Mouse (Mus musculus) forebrain, embryonic 10.5 days (tissue): Measurements from ENCODE around the gene Tmed8. TPM values are rescaled to one million over a fixed set of nuclear protein-coding genes. Genes with fewer than 3 reads are reported as not detected.
"Not testable (repeated sequence)": the region's sequence is repeated elsewhere in the genome, so short reads cannot be mapped to it uniquely, and the experiment has no call there.

ENCODE experiments used
- DNase-seq: peaks from one replicate; pipeline ENCODE4 v3.0.0-alpha.2; 2017; ENCODE audit warnings: low spot score; ENCODE audit errors: extremely low spot score
- H3K27ac ChIP-seq: fragments of 300-500 bp; sonication (generic); 2 replicates; pipeline ENCODE4 v1.5.1; 2016; ENCODE audit warnings: mild to moderate bottlenecking
- H3K27me3 ChIP-seq: fragments of 300-500 bp; sonication (generic); 2 replicates; pipeline ENCODE4 v1.6.1; 2016; ENCODE audit warnings: mild to moderate bottlenecking; ENCODE audit not compliant: poor library complexity, severe bottlenecking
- H3K36me3 ChIP-seq: fragments of 300-500 bp; sonication (generic); replicated peaks from 2 replicates; pipeline ENCODE4 v1.6.1; 2016; ENCODE audit warnings: mild to moderate bottlenecking, moderate library complexity
- H3K4me1 ChIP-seq: fragments of 300-500 bp; sonication (generic); 2 replicates; pipeline ENCODE4 v1.6.1; 2016
- H3K4me3 ChIP-seq: fragments of 300-500 bp; sonication (generic); 2 replicates; pipeline ENCODE4 v1.5.1; 2016; ENCODE audit warnings: mild to moderate bottlenecking, moderate library complexity
- H3K9me3 ChIP-seq: fragments of 300-500 bp; sonication (generic); 2 replicates; pipeline ENCODE4 v1.6.1; 2016; ENCODE audit warnings: mild to moderate bottlenecking, moderate library complexity
- WGBS: fragments of 180-500 bp; shearing (Covaris S2); methylation state at CpG from one replicate; pipeline ENCODE4 v1.1.7; 2016; 5-methylcytosine and 5-hydroxymethylcytosine counted together
- polyA plus RNA-seq: library from polyadenylated mRNA; unstranded; fragments of >200 nt; fragmentation: Nextera tagmentation; extraction: Ambion mirVana; gene quantifications from 2 replicates; pipeline ENCODE4 v1.2.1, GENCODE M21; 2016

The Tmed8 gene
- 3.5 and 3.7 TPM in 2 replicates for polyA plus RNA-seq

DNA sequence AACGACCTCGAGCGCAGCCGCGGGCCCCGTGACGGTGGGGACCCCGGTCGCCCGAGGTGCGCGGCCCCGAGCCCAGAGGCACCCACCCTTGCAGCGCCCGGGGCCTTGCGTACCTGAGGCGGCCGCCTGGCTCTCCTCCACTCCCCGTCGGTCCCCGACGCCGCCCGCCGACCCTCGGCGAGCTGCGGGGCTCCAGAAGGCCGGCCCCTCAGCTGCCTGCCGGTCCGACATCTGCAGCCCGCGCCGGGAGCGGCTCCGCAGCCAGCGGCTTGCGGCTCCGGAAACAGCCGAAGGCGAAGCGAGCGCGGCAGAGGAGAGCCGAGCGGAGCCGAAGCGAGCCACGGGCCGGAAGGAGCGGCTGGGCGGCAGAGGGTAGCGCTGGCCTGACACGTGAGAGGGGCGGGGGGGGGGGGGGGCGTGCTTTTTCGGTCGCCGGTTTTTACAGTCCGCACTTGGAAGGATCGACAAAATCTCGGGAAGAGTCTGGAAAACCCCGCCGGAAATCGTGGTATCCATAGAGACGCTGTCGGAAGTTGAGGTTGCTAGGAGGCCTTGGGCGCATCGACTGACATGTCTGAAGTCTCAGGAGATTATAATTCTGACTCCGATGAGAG is at the start of gene Tmed8:
Gene Tmed8 (minus strand): TSS at position 482 of the 614 bp plus-strand sequence.
- Histone ChIP-seq H3K9me3 (no peaks in the 10 kb centered on the region), H3K27ac (peak within 1 kb of the TSS; percentile 92), H3K4me1 (peaks cover 23% of the 10 kb centered on the region), H3K36me3 (no peaks in the 10 kb centered on the region), H3K27me3 (no peaks in the 10 kb centered on the region; the same call in 1 of the 2 replicates), H3K4me3 (peak within 1 kb of the TSS; percentile 93)
- peak; percentile 88 for DNase-seq
- WGBS, result under 1% methylated on average over 69 of the region's 70 CpGs

DNA sequence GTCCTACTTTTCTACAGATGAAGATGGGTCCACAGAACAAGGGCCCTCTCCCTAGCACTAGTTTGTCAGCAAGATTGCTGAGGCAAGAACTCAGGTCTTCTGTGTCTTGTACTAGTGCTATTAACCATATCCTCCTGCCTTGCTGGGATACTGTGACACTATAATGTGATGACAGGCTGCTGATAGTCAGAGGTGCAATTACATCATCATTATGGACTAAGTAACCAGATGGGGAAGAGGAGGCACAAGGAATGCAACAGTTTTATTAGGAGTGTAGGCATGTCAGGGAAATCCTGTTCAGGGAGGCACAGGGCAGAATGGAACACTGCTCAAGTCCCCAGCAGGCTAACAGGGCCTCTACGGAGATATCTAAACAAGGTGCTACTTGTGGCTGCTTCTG is 38.4 kb upstream of the Tmed8 start, which contains the start of gene Noxred1:
Gene Noxred1 (minus strand): TSS at position 101 of the 400 bp plus-strand sequence.
- H3K36me3 ChIP-seq, result peaks cover 58% of the 10 kb centered on the region
- H3K4me3 ChIP-seq, result no peak within 1 kb of the TSS
- H3K4me1 ChIP-seq, result no peaks in the 10 kb centered on the region
- no peak within 1 kb of the TSS for H3K27ac ChIP-seq
- no peaks in the 10 kb centered on the region for H3K9me3 ChIP-seq
- WGBS, result 91% methylated on average over 1 of the region's 1 CpGs
- no peaks in the 10 kb centered on the region for H3K27me3 ChIP-seq
- DNase-seq, result no peak

DNA sequence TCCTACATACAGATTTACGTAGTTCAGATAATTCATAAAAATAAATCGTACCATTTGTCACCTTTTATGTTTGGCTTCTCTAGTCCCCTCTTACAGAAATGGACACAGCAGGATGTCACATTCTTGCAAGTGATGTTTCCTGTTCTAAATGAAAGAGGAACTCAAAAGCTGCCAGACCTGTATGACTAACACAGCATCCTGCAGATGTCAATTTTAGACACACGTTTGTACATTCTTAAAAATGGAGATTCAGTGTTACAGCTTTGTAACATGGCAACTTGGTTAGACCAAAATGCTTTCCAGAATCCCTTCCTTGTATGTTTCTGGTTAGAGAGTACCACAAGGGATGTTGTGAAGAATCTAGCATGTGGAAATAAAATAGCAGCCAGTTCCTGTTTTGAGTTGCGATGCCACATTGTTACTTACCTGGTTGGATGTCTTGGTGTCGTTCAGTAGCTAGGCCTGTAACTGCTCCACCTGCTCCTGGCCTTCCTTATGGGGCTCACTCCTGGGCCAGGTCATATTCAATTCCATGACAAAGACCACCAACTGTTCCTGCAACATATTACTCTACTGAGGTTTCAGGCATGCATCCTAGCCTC is 36.7 kb upstream of the Tmed8 start:
- Histone ChIP-seq H3K4me1 (no peaks in the 10 kb centered on the region), H3K36me3 (peaks cover 44% of the 10 kb centered on the region), H3K4me3 (no peak overlapping the region), H3K27me3 (no peaks in the 10 kb centered on the region), H3K9me3 (no peaks in the 10 kb centered on the region), H3K27ac (no peak overlapping the region)
- DNase-seq, result no peak
- 91% methylated on average over 5 of the region's 5 CpGs for WGBS

- Histone ChIP-seq H3K9me3 (no peaks in the 10 kb centered on the region), H3K4me3 (no peak overlapping the region), H3K4me1 (no peaks in the 10 kb centered on the region), H3K36me3 (no peaks in the 10 kb centered on the region), H3K27me3 (no peaks in the 10 kb centered on the region), H3K27ac (no peak overlapping the region)
- no peak for DNase-seq
Observed at GRCm38 (mm10) chr12:87230379-87230895, 30.2 kb upstream of the Tmed8 start.

DNA sequence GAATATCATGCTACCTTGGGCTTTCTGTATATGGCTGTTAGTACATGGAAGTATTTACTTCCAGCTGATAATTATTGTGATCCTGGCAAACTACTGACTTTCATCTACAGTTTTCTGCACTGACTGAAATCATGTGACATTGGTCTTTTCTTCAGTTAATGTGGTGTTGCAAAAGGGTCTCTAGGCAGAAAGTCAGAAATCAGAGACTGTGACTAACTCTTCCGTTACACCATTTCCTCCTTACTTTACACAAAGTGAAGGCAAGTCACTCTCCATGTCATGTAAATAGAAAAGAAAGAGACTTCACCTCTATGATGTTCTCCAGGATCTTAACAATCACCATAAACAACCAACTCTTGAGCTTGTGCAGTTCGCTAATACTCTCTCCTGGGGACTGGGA is 29.4 kb upstream of the Tmed8 start:
- no peaks in the 10 kb centered on the region for H3K4me1 ChIP-seq
- 94% methylated on average over 2 of the region's 2 CpGs for WGBS
- no peaks in the 10 kb centered on the region for H3K36me3 ChIP-seq
- H3K27ac ChIP-seq, result no peak overlapping the region
- DNase-seq, result no peak
- no peak overlapping the region for H3K4me3 ChIP-seq
- no peaks in the 10 kb centered on the region for H3K9me3 ChIP-seq
- no peaks in the 10 kb centered on the region for H3K27me3 ChIP-seq

DNA sequence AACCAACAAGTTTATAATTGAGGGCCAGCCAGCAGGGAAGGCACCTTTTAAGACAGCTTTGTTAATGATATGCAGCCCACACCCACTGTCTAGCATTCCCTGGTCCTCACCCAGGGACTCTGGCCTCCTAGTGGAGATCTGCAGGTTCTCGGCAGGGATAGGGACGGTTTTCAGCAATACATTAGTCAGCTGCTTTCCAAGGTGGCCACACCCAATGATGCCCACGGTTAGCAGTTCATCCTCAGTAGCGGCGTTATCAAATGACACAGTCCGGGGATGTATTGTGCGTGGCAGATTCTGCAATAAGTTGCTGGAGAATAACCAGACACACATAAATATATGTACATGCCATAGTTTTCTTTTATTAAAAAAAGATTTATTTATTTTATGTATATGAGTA is 26.5 kb upstream of the Tmed8 start:
- no peaks in the 10 kb centered on the region for H3K36me3 ChIP-seq
- 77% methylated on average over 7 of the region's 7 CpGs for WGBS
- H3K27ac ChIP-seq, result no peak overlapping the region
- H3K9me3 ChIP-seq, result no peaks in the 10 kb centered on the region
- H3K4me1 ChIP-seq, result no peaks in the 10 kb centered on the region
- H3K4me3 ChIP-seq, result no peak overlapping the region
- no peaks in the 10 kb centered on the region for H3K27me3 ChIP-seq
- DNase-seq, result no peak

- H3K27ac ChIP-seq, result 0 out of 2 replicates have a peak overlapping the region, but pooled peaks have one; percentile 8
- no peaks in the 10 kb centered on the region for H3K4me1 ChIP-seq
- H3K9me3 ChIP-seq, result no peaks in the 10 kb centered on the region
- H3K27me3 ChIP-seq, result no peaks in the 10 kb centered on the region
- 72% methylated on average over 10 of the region's 10 CpGs for WGBS
- no peak for DNase-seq
- H3K36me3 ChIP-seq, result no peaks in the 10 kb centered on the region
- no peak overlapping the region for H3K4me3 ChIP-seq
Observed at GRCm38 (mm10) chr12:87224950-87225349, 24.7 kb upstream of the Tmed8 start.

DNA sequence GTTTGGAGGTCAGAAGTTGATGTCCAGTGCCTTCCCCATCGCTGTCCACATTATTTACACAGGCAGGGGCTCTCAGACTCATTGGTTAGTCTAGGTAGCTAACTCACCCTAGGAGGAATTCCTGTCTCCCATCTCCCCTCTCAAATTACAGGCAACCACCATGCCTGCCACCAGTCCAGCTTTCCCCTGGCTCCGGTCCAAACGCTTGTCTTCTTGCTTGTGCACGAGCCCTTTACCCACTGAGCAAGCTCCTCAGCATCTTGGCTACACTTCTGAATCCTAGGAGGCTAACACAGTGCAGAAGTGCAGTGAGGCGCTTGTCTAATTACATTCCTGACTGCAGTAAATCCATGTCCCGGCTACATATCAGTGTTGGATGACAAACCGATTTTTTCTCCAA is 19.1 kb upstream of the Tmed8 start:
- no peaks in the 10 kb centered on the region for H3K27me3 ChIP-seq
- H3K27ac ChIP-seq, result no peak overlapping the region
- no peaks in the 10 kb centered on the region for H3K36me3 ChIP-seq
- peaks cover 8% of the 10 kb centered on the region; the same call in 1 of the 2 replicates for H3K4me1 ChIP-seq
- H3K4me3 ChIP-seq, result no peak overlapping the region
- no peaks in the 10 kb centered on the region for H3K9me3 ChIP-seq
- DNase-seq, result no peak
- WGBS, result 84% methylated on average over 7 of the region's 7 CpGs

DNA sequence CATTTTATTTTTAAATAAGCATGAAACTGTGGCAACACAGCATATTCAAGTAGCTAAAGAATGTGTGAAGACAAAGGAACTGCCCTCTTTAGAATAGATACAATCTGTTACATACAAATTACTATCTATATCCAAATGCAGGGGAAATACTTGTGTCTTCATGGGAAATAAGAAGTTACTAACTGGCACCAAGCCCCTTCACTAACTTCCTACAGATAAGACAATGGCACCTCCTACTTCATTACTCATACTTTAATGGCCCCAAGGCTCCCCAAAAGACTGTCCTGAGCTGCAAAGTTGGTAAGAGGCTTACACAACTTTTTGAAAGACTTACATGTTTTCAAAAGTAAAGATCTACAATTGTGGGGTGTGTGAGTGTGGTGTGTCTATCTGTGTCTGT is 17.3 kb upstream of the Tmed8 start:
- H3K4me1 ChIP-seq, result peaks cover 8% of the 10 kb centered on the region; the same call in 1 of the 2 replicates
- no peak for DNase-seq
- H3K36me3 ChIP-seq, result no peaks in the 10 kb centered on the region
- H3K4me3 ChIP-seq, result no peak overlapping the region
- H3K9me3 ChIP-seq, result no peaks in the 10 kb centered on the region
- no peak overlapping the region for H3K27ac ChIP-seq
- no peaks in the 10 kb centered on the region for H3K27me3 ChIP-seq

DNA sequence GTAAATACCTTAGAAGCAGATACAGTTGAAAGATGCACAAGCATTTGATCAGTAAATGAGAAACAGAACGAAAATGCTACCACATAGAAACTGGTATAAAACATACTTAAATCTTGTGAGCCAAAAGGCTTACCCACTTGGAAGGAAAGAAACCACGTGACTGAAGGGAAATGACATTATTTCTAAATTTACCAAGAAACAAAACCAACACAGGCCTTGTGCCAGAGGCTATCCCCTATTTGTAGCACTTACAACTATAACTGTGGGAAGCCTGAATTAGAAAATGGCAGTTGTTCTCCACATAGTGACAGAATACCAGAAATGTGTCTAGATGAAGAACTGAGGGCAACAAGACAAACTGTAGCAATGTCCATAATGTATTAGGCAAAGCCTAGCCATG is 15.8 kb upstream of the Tmed8 start:
- DNase-seq, result no peak
- Histone ChIP-seq H3K27ac (no peak overlapping the region), H3K9me3 (no peaks in the 10 kb centered on the region), H3K4me3 (no peak overlapping the region), H3K36me3 (no peaks in the 10 kb centered on the region), H3K27me3 (no peaks in the 10 kb centered on the region), H3K4me1 (peaks cover 8% of the 10 kb centered on the region; the same call in 1 of the 2 replicates)
- WGBS, result 70% methylated on average over 2 of the region's 2 CpGs

- no peaks in the 10 kb centered on the region for H3K9me3 ChIP-seq
- no peaks in the 10 kb centered on the region for H3K4me1 ChIP-seq
- WGBS, result 70% methylated on average over 2 of the region's 2 CpGs
- no peaks in the 10 kb centered on the region for H3K36me3 ChIP-seq
- no peak for DNase-seq
- H3K27ac ChIP-seq, result no peak overlapping the region
- H3K4me3 ChIP-seq, result no peak overlapping the region
- H3K27me3 ChIP-seq, result no peaks in the 10 kb centered on the region
Observed at GRCm38 (mm10) chr12:87212844-87213606, 12.8 kb upstream of the Tmed8 start.

DNA sequence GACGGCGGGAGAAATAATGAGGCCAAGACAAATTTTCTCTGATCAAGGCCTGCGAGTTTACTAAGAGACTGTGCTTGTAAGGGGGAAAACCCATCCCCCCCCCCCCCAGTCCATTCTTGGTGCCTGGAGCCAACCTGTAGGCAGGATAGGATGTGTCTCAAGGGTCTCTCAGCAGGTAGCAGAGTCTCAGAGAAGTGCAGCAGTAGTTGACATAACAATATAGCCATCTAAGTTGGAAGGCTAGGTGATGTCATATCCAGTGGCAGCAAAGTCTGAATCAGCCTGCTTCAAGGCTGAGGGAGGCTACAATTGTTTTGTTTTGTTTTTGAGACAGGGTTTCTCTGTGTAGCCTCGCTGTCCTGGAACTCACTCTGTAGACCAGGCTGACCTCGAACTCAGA is 5.5 kb upstream of the Tmed8 start:
- not testable (repeated sequence) for H3K27ac ChIP-seq, H3K36me3 ChIP-seq, H3K4me3 ChIP-seq, H3K4me1 ChIP-seq, H3K9me3 ChIP-seq, DNase-seq, H3K27me3 ChIP-seq
- 90% methylated on average over 5 of the region's 5 CpGs for WGBS

GRCm38 (mm10) chr12:87201694-87202093 is 1.4 kb upstream of the Tmed8 start:
- DNase-seq, result no peak
- no peaks in the 10 kb centered on the region for H3K36me3 ChIP-seq
- 73% methylated on average over 5 of the region's 5 CpGs for WGBS

More at GRCm38 (mm10) chr12:87201694-87202093, 1.4 kb upstream of the Tmed8 start:
- Histone ChIP-seq H3K27ac (no peak overlapping the region), H3K4me1 (peaks cover 23% of the 10 kb centered on the region), H3K9me3 (no peaks in the 10 kb centered on the region), H3K4me3 (no peak overlapping the region), H3K27me3 (no peaks in the 10 kb centered on the region; the same call in 1 of the 2 replicates)
